Mouse (Mus musculus) liver, embryonic 12.5 days (tissue): Measurements from ENCODE around the gene Iqschfp. TPM values are rescaled to one million over a fixed set of nuclear protein-coding genes. Genes with fewer than 3 reads are reported as not detected.

Experiments
- ATAC-seq: fragments of 200-750 bp; cut with Nextera tagmentation; 2 replicates; pipeline ENCODE4 v1.8.0; 2017; ENCODE audit warnings: moderate number of reproducible peaks, mild to moderate bottlenecking, moderate library complexity
- H3K27ac ChIP-seq: fragments of 300-500 bp; sonication (generic); 2 replicates; pipeline ENCODE4 v1.5.1; 2016; ENCODE audit warnings: mild to moderate bottlenecking
- H3K27me3 ChIP-seq: fragments of 300-500 bp; sonication (generic); replicated peaks from 2 replicates; pipeline ENCODE4 v1.6.1; 2016; ENCODE audit warnings: mild to moderate bottlenecking, moderate library complexity
- H3K36me3 ChIP-seq: fragments of 300-500 bp; sonication (generic); 2 replicates; pipeline ENCODE4 v1.6.1; 2016; ENCODE audit warnings: mild to moderate bottlenecking, moderate library complexity
- H3K4me1 ChIP-seq: fragments of 300-500 bp; sonication (generic); 2 replicates; pipeline ENCODE4 v1.6.1; 2016
- H3K4me2 ChIP-seq: fragments of 300-500 bp; sonication (generic); 2 replicates; pipeline ENCODE4 v1.6.1; 2016; ENCODE audit warnings: mild to moderate bottlenecking, moderate library complexity
- H3K4me3 ChIP-seq: fragments of 300-500 bp; sonication (generic); 2 replicates; pipeline ENCODE4 v1.5.1; 2016; ENCODE audit warnings: mild to moderate bottlenecking, moderate library complexity
- H3K9ac ChIP-seq: fragments of 300-500 bp; sonication (generic); 2 replicates; pipeline ENCODE4 v1.6.1; 2016; ENCODE audit warnings: mild to moderate bottlenecking, moderate library complexity
- H3K9me3 ChIP-seq: fragments of 300-500 bp; sonication (generic); replicated peaks from 2 replicates; pipeline ENCODE4 v1.6.1; 2016; ENCODE audit warnings: mild to moderate bottlenecking, moderate library complexity
- WGBS: fragments of 180-500 bp; shearing (Covaris S2); methylation state at CpG from one replicate; pipeline ENCODE4 v1.1.7; 2016; ENCODE audit not compliant: insufficient replicate concordance; 5-methylcytosine and 5-hydroxymethylcytosine counted together
- polyA plus RNA-seq: library from polyadenylated mRNA; unstranded; fragments of >200 nt; fragmentation: Nextera tagmentation; extraction: Ambion mirVana; gene quantifications from 2 replicates; pipeline ENCODE4 v1.2.1, GENCODE M21; 2016

Iqschfp gene
- polyA plus RNA-seq, 1 experiment from 2014 or later, result not detected

- H3K27ac ChIP-seq, result no peak overlapping the region
- H3K4me1 ChIP-seq, result no peaks in the 10 kb centered on the region
- ATAC-seq, result no peak
- no peaks in the 10 kb centered on the region for H3K27me3 ChIP-seq
- H3K9me3 ChIP-seq, result no peaks in the 10 kb centered on the region
- no peak overlapping the region for H3K4me3 ChIP-seq
- no peak overlapping the region for H3K9ac ChIP-seq
- H3K4me2 ChIP-seq, result no peak overlapping the region
- H3K36me3 ChIP-seq, result no peaks in the 10 kb centered on the region
- 51% methylated on average over 8 of the region's 8 CpGs for WGBS
Observed at GRCm38 (mm10) chr3:68187471-68187870, 295.4 kb downstream of the Iqschfp start.

- no peaks in the 10 kb centered on the region for H3K9me3 ChIP-seq
- no peak for ATAC-seq
- no peak overlapping the region for H3K9ac ChIP-seq
- no peak overlapping the region for H3K27ac ChIP-seq
- H3K4me3 ChIP-seq, result no peak overlapping the region
- no peaks in the 10 kb centered on the region for H3K36me3 ChIP-seq
- no peak overlapping the region for H3K4me2 ChIP-seq
- H3K4me1 ChIP-seq, result no peaks in the 10 kb centered on the region
- WGBS, result 34% methylated on average over 2 of the region's 2 CpGs
- no peaks in the 10 kb centered on the region for H3K27me3 ChIP-seq
Observed at GRCm38 (mm10) chr3:68189100-68189499, 297.1 kb downstream of the Iqschfp start.

GRCm38 (mm10) chr3:68196933-68197332, 304.9 kb downstream of the Iqschfp start:
- no peaks in the 10 kb centered on the region for H3K4me1 ChIP-seq
- ATAC-seq, result no peak
- no peaks in the 10 kb centered on the region for H3K36me3 ChIP-seq
- no peaks in the 10 kb centered on the region for H3K27me3 ChIP-seq
- H3K4me3 ChIP-seq, result no peak overlapping the region
- no peak overlapping the region for H3K9ac ChIP-seq
- H3K27ac ChIP-seq, result no peak overlapping the region
- 70% methylated on average over 1 of the region's 1 CpGs for WGBS
- no peaks in the 10 kb centered on the region for H3K9me3 ChIP-seq
- H3K4me2 ChIP-seq, result no peak overlapping the region

GRCm38 (mm10) chr3:68201214-68201613, 309.2 kb downstream of the Iqschfp start:
- WGBS, result 38% methylated on average over 1 of the region's 1 CpGs
- Histone ChIP-seq H3K9me3 (no peaks in the 10 kb centered on the region), H3K4me1 (no peaks in the 10 kb centered on the region), H3K4me2 (no peak overlapping the region), H3K27me3 (no peaks in the 10 kb centered on the region), H3K9ac (no peak overlapping the region), H3K36me3 (no peaks in the 10 kb centered on the region), H3K27ac (no peak overlapping the region), H3K4me3 (no peak overlapping the region)
- ATAC-seq, result no peak

GRCm38 (mm10) chr3:68202162-68202902, 310.3 kb downstream of the Iqschfp start:
- 45% methylated on average over 4 of the region's 4 CpGs for WGBS
- Histone ChIP-seq H3K9ac (no peak overlapping the region), H3K4me3 (no peak overlapping the region), H3K4me2 (no peak overlapping the region), H3K9me3 (no peaks in the 10 kb centered on the region), H3K27ac (no peak overlapping the region), H3K4me1 (no peaks in the 10 kb centered on the region), H3K36me3 (no peaks in the 10 kb centered on the region), H3K27me3 (no peaks in the 10 kb centered on the region)
- no peak for ATAC-seq

- ATAC-seq, result no peak
- no peaks in the 10 kb centered on the region for H3K4me1 ChIP-seq
- no peaks in the 10 kb centered on the region for H3K36me3 ChIP-seq
- no peak overlapping the region for H3K4me2 ChIP-seq
- no peaks in the 10 kb centered on the region for H3K9me3 ChIP-seq
- no peak overlapping the region for H3K27ac ChIP-seq
- H3K9ac ChIP-seq, result no peak overlapping the region
- H3K4me3 ChIP-seq, result no peak overlapping the region
- no peaks in the 10 kb centered on the region for H3K27me3 ChIP-seq
- WGBS, result 52% methylated on average over 4 of the region's 4 CpGs
Observed at GRCm38 (mm10) chr3:68203934-68204467, 312.0 kb downstream of the Iqschfp start.

GRCm38 (mm10) chr3:68210422-68210821, 318.4 kb downstream of the Iqschfp start:
- Histone ChIP-seq H3K4me3 (no peak overlapping the region), H3K36me3 (no peaks in the 10 kb centered on the region), H3K9ac (no peak overlapping the region), H3K27ac (no peak overlapping the region), H3K27me3 (no peaks in the 10 kb centered on the region), H3K9me3 (no peaks in the 10 kb centered on the region), H3K4me2 (no peak overlapping the region), H3K4me1 (no peaks in the 10 kb centered on the region)
- WGBS, result 66% methylated on average over 4 of the region's 4 CpGs
- no peak for ATAC-seq

GRCm38 (mm10) chr3:68221452-68221851, 329.4 kb downstream of the Iqschfp start:
- no peak for ATAC-seq
- Histone ChIP-seq H3K27me3 (no peaks in the 10 kb centered on the region), H3K9me3 (no peaks in the 10 kb centered on the region), H3K27ac (no peak overlapping the region), H3K9ac (no peak overlapping the region), H3K4me3 (no peak overlapping the region), H3K4me1 (no peaks in the 10 kb centered on the region), H3K4me2 (no peak overlapping the region), H3K36me3 (no peaks in the 10 kb centered on the region)
- 60% methylated on average over 3 of the region's 3 CpGs for WGBS

- H3K9ac ChIP-seq, result no peak overlapping the region
- no peak overlapping the region for H3K27ac ChIP-seq
- H3K4me2 ChIP-seq, result no peak overlapping the region
- no peaks in the 10 kb centered on the region for H3K36me3 ChIP-seq
- ATAC-seq, result no peak
- no peaks in the 10 kb centered on the region for H3K9me3 ChIP-seq
- 55% methylated on average over 2 of the region's 2 CpGs for WGBS
- H3K27me3 ChIP-seq, result no peaks in the 10 kb centered on the region
- H3K4me1 ChIP-seq, result no peaks in the 10 kb centered on the region
- no peak overlapping the region for H3K4me3 ChIP-seq
Observed at GRCm38 (mm10) chr3:68239887-68240286, 347.9 kb downstream of the Iqschfp start.

- 57% methylated on average over 3 of the region's 3 CpGs for WGBS
- H3K9ac ChIP-seq, result no peak overlapping the region
- no peak for ATAC-seq
- H3K4me2 ChIP-seq, result no peak overlapping the region
- no peaks in the 10 kb centered on the region for H3K4me1 ChIP-seq
- H3K4me3 ChIP-seq, result no peak overlapping the region
- H3K27me3 ChIP-seq, result no peaks in the 10 kb centered on the region
- no peaks in the 10 kb centered on the region for H3K36me3 ChIP-seq
- no peaks in the 10 kb centered on the region for H3K9me3 ChIP-seq
- H3K27ac ChIP-seq, result no peak overlapping the region
Observed at GRCm38 (mm10) chr3:68243239-68243638, 351.2 kb downstream of the Iqschfp start.

- ATAC-seq, result no peak
- no peaks in the 10 kb centered on the region for H3K4me1 ChIP-seq
- H3K9me3 ChIP-seq, result no peaks in the 10 kb centered on the region
- no peak overlapping the region for H3K9ac ChIP-seq
- no peak overlapping the region for H3K4me2 ChIP-seq
- H3K4me3 ChIP-seq, result no peak overlapping the region
- no peaks in the 10 kb centered on the region for H3K36me3 ChIP-seq
- 80% methylated on average over 4 of the region's 4 CpGs for WGBS
- H3K27ac ChIP-seq, result no peak overlapping the region
- H3K27me3 ChIP-seq, result no peaks in the 10 kb centered on the region
Observed at GRCm38 (mm10) chr3:68246154-68246553, 354.1 kb downstream of the Iqschfp start.

- Histone ChIP-seq H3K4me3 (no peak overlapping the region), H3K27me3 (no peaks in the 10 kb centered on the region), H3K4me1 (no peaks in the 10 kb centered on the region), H3K9me3 (no peaks in the 10 kb centered on the region), H3K27ac (no peak overlapping the region), H3K4me2 (no peak overlapping the region), H3K36me3 (no peaks in the 10 kb centered on the region), H3K9ac (no peak overlapping the region)
- ATAC-seq, result no peak
- WGBS, result 38% methylated on average over 2 of the region's 2 CpGs
Observed at GRCm38 (mm10) chr3:68250589-68250988, 358.6 kb downstream of the Iqschfp start.

GRCm38 (mm10) chr3:68252335-68252734, 360.3 kb downstream of the Iqschfp start:
- Histone ChIP-seq H3K27ac (no peak overlapping the region), H3K4me1 (no peaks in the 10 kb centered on the region), H3K9ac (no peak overlapping the region), H3K4me3 (no peak overlapping the region), H3K36me3 (no peaks in the 10 kb centered on the region), H3K27me3 (no peaks in the 10 kb centered on the region), H3K4me2 (no peak overlapping the region), H3K9me3 (no peaks in the 10 kb centered on the region)
- no peak for ATAC-seq
- WGBS, result 54% methylated on average over 1 of the region's 1 CpGs
